Mouse (Mus musculus): ENCODE measurements around the gene Sox6. TPM values are rescaled to one million over a fixed set of nuclear protein-coding genes. Genes with fewer than 3 reads are reported as not detected.
A peak's percentile ranks its signal among the peaks of the same experiment; 100 is the strongest.

Gene Sox6
- polyA plus RNA-seq, 1 experiment from 2014 or later: 20.9 TPM

DNA sequence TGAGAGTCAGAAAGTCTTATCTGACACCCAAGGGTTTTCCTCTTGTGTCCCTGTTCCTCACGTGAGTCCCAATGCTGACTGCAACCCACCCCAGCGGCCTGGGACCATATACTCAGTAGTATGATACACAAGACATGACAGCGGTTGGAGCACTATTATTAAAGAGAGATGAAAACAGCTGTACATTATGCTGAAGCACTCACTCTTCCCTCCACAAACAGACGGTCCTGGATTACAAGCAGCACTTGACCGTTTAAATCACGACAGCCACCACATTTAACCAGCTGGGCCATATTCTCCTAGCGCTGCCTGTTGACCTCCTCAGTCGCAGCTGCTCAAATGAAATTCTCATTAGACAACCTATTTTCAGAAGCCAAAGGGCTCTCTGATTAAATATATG, 272.3 kb downstream of the Sox6 start:
- no peaks in the 10 kb centered on the region for H3K4me1 ChIP-seq (replicated peaks; ENCODE audit: control insufficient read depth, insufficient read depth, low read length)
- 44% methylated on average over 8 of the region's 8 CpGs for WGBS
- H3K4me3 ChIP-seq (ENCODE audit: low read length): no peak overlapping the region
- H3K9ac ChIP-seq (ENCODE audit: low read length): no peak overlapping the region
- ATAC-seq (ENCODE audit: low read depth): peak; percentile 73
- no peak overlapping the region for H3K27ac ChIP-seq (ENCODE audit: low read length)
- no peaks in the 10 kb centered on the region for H3K36me3 ChIP-seq (ENCODE audit: control insufficient read depth, insufficient read depth, low read length)
- no peak overlapping the region for H3K4me2 ChIP-seq (ENCODE audit: low read depth, low read length)
- H3K9me3 ChIP-seq (ENCODE audit: control insufficient read depth, low read length): no peaks in the 10 kb centered on the region
- H3K27me3 ChIP-seq (ENCODE audit: control insufficient read depth, insufficient read depth, low read depth, low read length): no peaks in the 10 kb centered on the region

DNA sequence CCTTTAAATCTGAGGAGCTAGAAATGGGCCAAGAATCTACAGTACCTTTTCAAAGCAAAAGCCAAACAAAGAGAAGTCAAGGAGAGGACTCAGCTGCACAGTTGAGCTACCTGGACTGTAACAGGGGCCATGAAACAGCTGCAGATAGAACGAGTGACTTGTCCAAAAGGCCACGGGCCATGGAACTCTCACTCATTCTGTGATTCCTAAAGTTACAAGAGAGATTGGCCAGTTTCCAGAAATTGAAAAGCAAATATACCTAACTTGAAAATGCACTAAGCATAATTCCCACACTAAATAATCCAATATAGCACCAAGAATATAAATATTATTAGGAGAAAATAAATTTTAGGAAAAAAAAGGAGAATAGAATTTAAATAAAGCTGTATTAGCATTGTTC, 274.7 kb downstream of the Sox6 start:
- Histone ChIP-seq H3K27ac (ENCODE audit: low read length) (peak overlapping the region; percentile 4; the same call in 1 of the 2 replicates), H3K9ac (ENCODE audit: low read length) (no peak overlapping the region), H3K4me2 (ENCODE audit: low read depth, low read length) (no peak overlapping the region), H3K9me3 (ENCODE audit: control insufficient read depth, low read length) (no peaks in the 10 kb centered on the region), H3K27me3 (ENCODE audit: control insufficient read depth, insufficient read depth, low read depth, low read length) (no peaks in the 10 kb centered on the region), H3K4me1 (replicated peaks; ENCODE audit: control insufficient read depth, insufficient read depth, low read length) (no peaks in the 10 kb centered on the region), H3K36me3 (ENCODE audit: control insufficient read depth, insufficient read depth, low read length) (no peaks in the 10 kb centered on the region), H3K4me3 (ENCODE audit: low read length) (no peak overlapping the region)
- no peak for ATAC-seq (ENCODE audit: low read depth)
- 35% methylated on average over 2 of the region's 2 CpGs for WGBS

DNA sequence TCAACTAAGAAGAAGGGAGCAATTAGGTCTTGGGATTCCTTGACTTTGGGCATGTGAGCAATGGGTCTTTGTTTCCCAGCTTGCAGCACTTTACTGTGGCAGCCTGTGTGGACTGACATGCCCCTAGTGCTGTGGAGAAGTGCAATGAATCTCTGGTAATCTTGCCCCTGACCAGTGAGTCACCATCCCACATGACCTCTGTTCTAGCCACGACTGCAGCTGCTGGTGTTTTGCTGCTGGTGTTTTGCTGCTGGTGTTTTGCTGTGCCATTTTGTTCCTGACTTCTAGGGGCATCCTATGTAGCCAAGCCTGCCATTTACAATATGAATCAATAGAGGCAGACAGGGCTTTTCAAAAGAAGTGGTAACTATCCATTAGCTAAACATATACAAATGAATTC, 280.4 kb downstream of the Sox6 start:
- Histone ChIP-seq H3K27me3 (ENCODE audit: control insufficient read depth, insufficient read depth, low read depth, low read length) (no peaks in the 10 kb centered on the region), H3K9ac (ENCODE audit: low read length) (no peak overlapping the region), H3K9me3 (ENCODE audit: control insufficient read depth, low read length) (no peaks in the 10 kb centered on the region), H3K4me2 (ENCODE audit: low read depth, low read length) (no peak overlapping the region), H3K36me3 (ENCODE audit: control insufficient read depth, insufficient read depth, low read length) (no peaks in the 10 kb centered on the region), H3K27ac (ENCODE audit: low read length) (no peak overlapping the region), H3K4me1 (replicated peaks; ENCODE audit: control insufficient read depth, insufficient read depth, low read length) (no peaks in the 10 kb centered on the region), H3K4me3 (ENCODE audit: low read length) (no peak overlapping the region)
- 45% methylated on average over 1 of the region's 1 CpGs for WGBS
- no peak for ATAC-seq (ENCODE audit: low read depth)

DNA sequence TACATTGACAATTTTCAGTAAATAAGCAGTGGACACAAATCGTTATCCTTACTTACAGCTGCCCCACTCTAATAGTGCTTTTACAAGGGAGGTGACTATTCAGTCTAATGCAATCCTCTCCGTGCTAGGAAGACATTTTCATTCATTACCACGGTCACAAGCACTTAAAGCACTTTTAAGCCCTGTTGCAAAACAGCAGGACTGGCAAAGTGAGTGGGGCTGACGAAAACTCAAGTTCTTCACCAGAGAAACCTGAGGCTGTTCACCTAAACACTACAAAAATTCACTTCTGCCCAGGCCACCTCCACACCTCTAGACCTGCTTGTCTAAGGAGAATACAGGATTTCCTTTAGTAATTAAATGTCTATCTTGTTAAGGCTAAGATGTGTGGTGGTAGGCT, 283.3 kb downstream of the Sox6 start:
- no peak for ATAC-seq (ENCODE audit: low read depth)
- Histone ChIP-seq H3K4me2 (ENCODE audit: low read depth, low read length) (no peak overlapping the region), H3K4me1 (replicated peaks; ENCODE audit: control insufficient read depth, insufficient read depth, low read length) (no peaks in the 10 kb centered on the region), H3K27ac (ENCODE audit: low read length) (no peak overlapping the region), H3K4me3 (ENCODE audit: low read length) (no peak overlapping the region), H3K36me3 (ENCODE audit: control insufficient read depth, insufficient read depth, low read length) (no peaks in the 10 kb centered on the region), H3K27me3 (ENCODE audit: control insufficient read depth, insufficient read depth, low read depth, low read length) (no peaks in the 10 kb centered on the region), H3K9me3 (ENCODE audit: control insufficient read depth, low read length) (no peaks in the 10 kb centered on the region), H3K9ac (ENCODE audit: low read length) (no peak overlapping the region)
- 54% methylated on average over 4 of the region's 4 CpGs for WGBS

DNA sequence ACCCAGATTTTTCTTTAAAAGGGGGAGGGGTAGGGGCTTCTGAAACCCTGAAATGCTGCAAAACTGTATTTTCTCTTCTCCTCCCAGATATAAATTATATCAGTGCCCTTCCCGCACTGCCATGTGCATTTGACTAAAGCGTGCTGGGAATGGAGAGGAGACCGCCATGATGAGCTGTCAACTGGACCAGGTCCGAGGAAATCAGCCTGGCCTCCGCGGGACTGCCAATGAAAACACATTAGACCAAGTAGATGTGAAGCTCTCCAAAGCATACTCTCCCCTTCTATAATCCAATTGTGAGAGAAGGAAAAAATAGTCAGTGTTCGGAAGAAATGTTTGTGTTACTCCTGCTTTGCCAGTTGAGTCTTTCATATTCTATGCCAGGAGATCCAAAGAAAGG, 284.4 kb downstream of the Sox6 start:
- no peak overlapping the region for H3K27ac ChIP-seq (ENCODE audit: low read length)
- H3K4me3 ChIP-seq (ENCODE audit: low read length): no peak overlapping the region
- H3K36me3 ChIP-seq (ENCODE audit: control insufficient read depth, insufficient read depth, low read length): no peaks in the 10 kb centered on the region

DNA sequence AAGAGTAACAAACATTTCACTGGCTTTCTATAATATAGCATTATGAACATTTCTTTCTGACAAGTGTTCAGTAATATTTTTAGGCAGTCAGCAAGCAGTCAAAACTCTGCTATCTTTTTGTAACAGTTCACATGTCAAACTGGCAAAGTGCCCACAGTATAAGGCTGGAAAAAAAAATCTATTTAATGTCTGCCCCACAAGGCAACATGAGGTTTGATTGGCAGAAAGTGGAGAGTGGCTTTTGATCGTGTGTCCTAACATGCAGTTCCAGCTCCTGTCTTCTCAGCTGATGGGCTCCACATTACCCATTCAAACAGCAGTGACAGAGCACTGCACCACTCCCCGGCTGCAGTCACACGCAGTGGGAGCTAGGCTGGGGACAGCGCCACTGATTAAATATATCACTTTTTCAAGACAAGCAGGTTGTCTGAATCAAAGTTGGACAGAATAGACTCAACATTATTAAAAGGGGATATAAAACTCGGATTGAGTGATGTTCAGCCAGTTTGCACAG, 286.4 kb downstream of the Sox6 start:
- Histone ChIP-seq H3K27me3 (ENCODE audit: control insufficient read depth, insufficient read depth, low read depth, low read length) (no peaks in the 10 kb centered on the region), H3K4me2 (ENCODE audit: low read depth, low read length) (no peak overlapping the region), H3K9ac (ENCODE audit: low read length) (no peak overlapping the region), H3K4me3 (ENCODE audit: low read length) (no peak overlapping the region), H3K36me3 (ENCODE audit: control insufficient read depth, insufficient read depth, low read length) (no peaks in the 10 kb centered on the region), H3K4me1 (replicated peaks; ENCODE audit: control insufficient read depth, insufficient read depth, low read length) (no peaks in the 10 kb centered on the region), H3K27ac (ENCODE audit: low read length) (no peak overlapping the region), H3K9me3 (ENCODE audit: control insufficient read depth, low read length) (no peaks in the 10 kb centered on the region)
- 32% methylated on average over 5 of the region's 5 CpGs for whole genome bisulfite sequencing
- no peak for ATAC-seq (ENCODE audit: low read depth)

More for the DNA sequence above, 284.4 kb downstream of the Sox6 start:
- no peaks in the 10 kb centered on the region for H3K27me3 ChIP-seq (ENCODE audit: control insufficient read depth, insufficient read depth, low read depth, low read length)
- ATAC-seq (ENCODE audit: low read depth): no peak
- H3K4me1 ChIP-seq (replicated peaks; ENCODE audit: control insufficient read depth, insufficient read depth, low read length): no peaks in the 10 kb centered on the region
- H3K9ac ChIP-seq (ENCODE audit: low read length): no peak overlapping the region
- no peaks in the 10 kb centered on the region for H3K9me3 ChIP-seq (ENCODE audit: control insufficient read depth, low read length)
- WGBS: 78% methylated on average over 7 of the region's 7 CpGs
- no peak overlapping the region for H3K4me2 ChIP-seq (ENCODE audit: low read depth, low read length)

DNA sequence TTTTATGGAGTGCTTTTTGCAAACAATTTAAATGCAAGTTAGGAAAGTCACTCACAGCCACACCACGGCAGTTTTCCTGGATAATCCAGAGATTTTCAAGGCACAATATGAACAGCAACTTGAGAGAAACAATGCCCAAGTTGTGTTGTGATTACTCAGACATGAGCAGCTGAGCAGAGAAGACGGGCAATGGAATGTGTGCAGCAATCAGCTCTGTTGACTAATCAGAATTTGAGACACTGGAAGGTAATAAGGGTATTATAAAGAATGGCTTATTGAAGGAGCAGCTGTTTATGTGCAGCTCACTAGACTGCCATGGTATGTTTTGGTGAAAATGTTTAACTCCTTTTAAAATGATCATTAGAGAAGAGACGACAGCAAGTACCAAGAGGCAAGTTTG, 287.5 kb downstream of the Sox6 start:
- Histone ChIP-seq H3K27me3 (ENCODE audit: control insufficient read depth, insufficient read depth, low read depth, low read length) (no peaks in the 10 kb centered on the region), H3K4me2 (ENCODE audit: low read depth, low read length) (no peak overlapping the region), H3K9ac (ENCODE audit: low read length) (no peak overlapping the region), H3K4me1 (replicated peaks; ENCODE audit: control insufficient read depth, insufficient read depth, low read length) (no peaks in the 10 kb centered on the region), H3K27ac (ENCODE audit: low read length) (no peak overlapping the region), H3K9me3 (ENCODE audit: control insufficient read depth, low read length) (no peaks in the 10 kb centered on the region), H3K4me3 (ENCODE audit: low read length) (no peak overlapping the region), H3K36me3 (ENCODE audit: control insufficient read depth, insufficient read depth, low read length) (no peaks in the 10 kb centered on the region)
- ATAC-seq (ENCODE audit: low read depth): no peak
- WGBS: 35% methylated on average over 3 of the region's 3 CpGs

DNA sequence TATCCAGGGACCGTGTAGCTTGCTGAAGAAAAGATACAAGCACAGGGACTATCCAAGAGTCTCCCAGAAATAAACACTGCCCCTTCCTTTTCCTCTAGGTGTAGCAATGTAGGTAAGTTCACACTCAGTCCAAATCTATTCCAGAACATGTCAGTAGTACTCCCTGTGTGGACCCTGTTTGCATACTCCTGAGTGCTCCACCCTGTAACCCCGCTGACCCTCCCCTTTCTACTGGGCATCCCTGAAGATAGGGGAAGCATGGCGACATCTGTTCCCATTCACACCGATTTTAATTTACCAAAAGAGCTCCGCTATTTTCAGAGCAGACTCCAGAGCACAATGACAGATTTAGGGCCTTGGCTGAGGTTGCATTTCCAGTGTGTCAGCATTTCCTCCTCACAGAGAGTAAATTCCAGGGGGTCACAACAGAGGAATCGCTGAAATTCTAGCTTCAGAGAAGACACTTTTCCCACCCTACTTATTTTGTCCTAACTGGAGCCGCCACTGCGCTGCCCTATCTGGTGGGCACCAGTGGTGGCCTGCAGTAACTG, 288.2 kb downstream of the Sox6 start:
- no peaks in the 10 kb centered on the region for H3K36me3 ChIP-seq (ENCODE audit: control insufficient read depth, insufficient read depth, low read length)
- ATAC-seq (ENCODE audit: low read depth): no peak

DNA sequence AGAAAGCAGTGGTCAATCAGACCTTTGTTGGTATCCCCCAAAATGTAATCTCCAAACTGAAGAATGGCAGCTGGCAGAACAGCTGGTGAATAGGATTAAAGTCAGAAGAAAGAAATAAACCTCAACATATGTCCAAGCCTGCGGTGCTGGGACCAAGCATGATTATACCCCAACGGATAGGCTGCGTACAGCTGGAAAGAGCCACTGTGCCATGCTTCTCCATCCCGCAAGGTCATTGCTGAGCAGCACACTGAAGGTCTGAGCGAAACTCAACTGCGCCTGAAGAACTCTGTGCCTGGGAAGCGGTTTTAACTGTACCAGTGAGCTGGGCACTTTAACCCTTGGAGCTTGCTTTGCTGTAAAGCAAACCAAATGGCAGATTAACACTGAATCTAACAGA, 291.1 kb downstream of the Sox6 start:
- Histone ChIP-seq H3K9ac (ENCODE audit: low read length) (no peak overlapping the region), H3K4me3 (ENCODE audit: low read length) (no peak overlapping the region), H3K27me3 (ENCODE audit: control insufficient read depth, insufficient read depth, low read depth, low read length) (no peaks in the 10 kb centered on the region), H3K9me3 (ENCODE audit: control insufficient read depth, low read length) (no peaks in the 10 kb centered on the region), H3K4me1 (replicated peaks; ENCODE audit: control insufficient read depth, insufficient read depth, low read length) (no peaks in the 10 kb centered on the region), H3K27ac (ENCODE audit: low read length) (no peak overlapping the region), H3K4me2 (ENCODE audit: low read depth, low read length) (no peak overlapping the region), H3K36me3 (ENCODE audit: control insufficient read depth, insufficient read depth, low read length) (no peaks in the 10 kb centered on the region)
- WGBS: 82% methylated on average over 7 of the region's 7 CpGs
- ATAC-seq (ENCODE audit: low read depth): no peak

More for the DNA sequence above, 288.2 kb downstream of the Sox6 start:
- Histone ChIP-seq H3K9ac (ENCODE audit: low read length) (no peak overlapping the region), H3K9me3 (ENCODE audit: control insufficient read depth, low read length) (no peaks in the 10 kb centered on the region), H3K4me1 (replicated peaks; ENCODE audit: control insufficient read depth, insufficient read depth, low read length) (no peaks in the 10 kb centered on the region), H3K27me3 (ENCODE audit: control insufficient read depth, insufficient read depth, low read depth, low read length) (no peaks in the 10 kb centered on the region), H3K4me2 (ENCODE audit: low read depth, low read length) (no peak overlapping the region), H3K4me3 (ENCODE audit: low read length) (no peak overlapping the region), H3K27ac (ENCODE audit: low read length) (no peak overlapping the region)
- WGBS: 48% methylated on average over 8 of the region's 8 CpGs
